Mouse (Mus musculus) thymus, postnatal 4 days (tissue): ENCODE results near the gene Olfr312.

ENCODE experiments used
- DNase-seq: peaks from one replicate; pipeline ENCODE4 v3.0.0; 2021

The Olfr312 gene

GRCm38 (mm10) chr11:58867039-58867953, 38.3 kb downstream of the Olfr312 start, which contains the start of gene 2810021J22Rik:
TSS of gene 2810021J22Rik (plus strand) at chr11:58867216.
- DNase-seq, result peak; percentile 91

DNA sequence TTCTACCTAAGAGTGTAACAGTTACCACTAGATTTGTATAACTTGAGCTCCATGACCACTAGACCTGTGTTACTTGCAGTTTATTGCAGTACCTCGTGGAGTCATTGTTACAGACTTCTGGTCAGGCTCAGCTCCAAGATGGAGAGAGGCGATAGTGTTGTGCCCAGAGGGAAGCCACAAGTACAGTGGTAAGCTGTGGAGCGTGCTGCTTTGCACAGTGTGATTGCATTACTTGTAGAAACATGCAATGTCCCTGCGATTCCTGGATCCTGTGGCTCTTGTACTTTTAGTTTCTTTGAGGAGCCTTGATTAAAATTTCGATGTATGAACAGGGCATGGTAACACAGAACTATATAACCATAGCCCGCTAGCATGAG, 38.9 kb downstream of the Olfr312 start:
- DNase-seq, result no peak

DNA sequence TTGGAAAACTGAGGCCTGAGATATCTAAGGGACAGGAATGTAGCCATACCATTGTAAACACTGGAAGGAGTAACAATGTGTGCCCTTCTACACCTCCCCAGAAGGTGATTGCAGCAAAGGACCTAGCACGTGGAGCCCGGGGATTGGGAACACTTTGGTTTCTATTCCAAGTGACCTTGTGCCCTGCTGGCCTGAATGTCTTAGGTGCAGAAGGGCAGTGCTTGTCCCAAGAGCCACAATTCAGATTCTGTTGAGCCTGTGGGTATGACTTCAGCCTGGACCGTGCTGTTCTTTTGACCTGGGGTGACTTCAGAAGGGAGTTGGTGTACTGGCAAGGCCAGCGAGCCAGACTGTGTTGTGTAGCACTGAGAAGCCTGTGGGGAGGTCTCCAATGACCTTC, 41.9 kb downstream of the Olfr312 start:
- no peak for DNase-seq

GRCm38 (mm10) chr11:58883756-58884155, 54.7 kb downstream of the Olfr312 start:
- peak; percentile 86 for DNase-seq
